Mouse (Mus musculus): ENCODE results near the gene Rab11fip4.

DNA sequence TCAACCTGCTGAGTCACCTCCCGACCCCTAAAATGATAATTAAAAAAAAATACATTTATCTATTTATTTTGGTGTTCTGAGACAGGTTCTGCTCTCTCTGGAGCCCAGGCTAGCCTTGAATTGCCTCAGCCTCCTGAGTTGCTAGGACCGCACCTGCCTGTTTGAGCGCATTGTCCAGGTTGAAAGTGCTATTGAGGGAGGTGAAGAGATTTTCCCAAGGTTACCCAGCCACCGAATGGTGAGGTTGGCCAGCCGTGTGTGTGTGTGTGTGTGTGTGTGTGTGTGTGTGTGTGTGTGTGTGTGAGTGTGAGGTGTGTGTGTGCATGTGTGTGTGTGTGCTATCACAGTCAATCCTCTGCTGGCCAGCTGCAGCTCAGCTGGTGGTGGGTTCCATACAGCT, 55.0 kb downstream of the Rab11fip4 start:
- TF ChIP-seq CTCF (conservative IDR thresholded peaks at IDR 0.05; ENCODE audit: insufficient read depth, insufficient read length, low read depth, low read length) (no peak), POLR2A (IDR thresholded peaks at IDR 0.05; ENCODE audit: low read depth, low read length) (no peak)
